Mouse (Mus musculus): ENCODE results near the gene Cryge. TPM values are rescaled to one million over a fixed set of nuclear protein-coding genes. Genes with fewer than 3 reads are reported as not detected.

The Cryge gene
- polyA plus RNA-seq, 1 experiment, result not detected

GRCm38 (mm10) chr1:65005575-65005974 is 45.4 kb downstream of the Cryge start:
- Histone ChIP-seq H3K4me3 (replicated peaks; ENCODE audit: control insufficient read depth, low read depth, low read length) (no peak overlapping the region), H3K4me1 (ENCODE audit: control insufficient read depth, insufficient read depth, low read length) (no peaks in the 10 kb centered on the region), H3K27ac (ENCODE audit: control insufficient read depth, insufficient read depth, low read depth, low read length, poor library complexity) (no peak overlapping the region)
- WGBS, result 88% methylated on average over 6 of the region's 6 CpGs
- TF ChIP-seq CTCF (IDR thresholded peaks at IDR 0.05; ENCODE audit: control insufficient read depth, insufficient read depth, low read length) (no peak), POLR2A (IDR thresholded peaks at IDR 0.05; ENCODE audit: borderline replicate concordance, control insufficient read depth, low read depth, low read length) (no peak)

GRCm38 (mm10) chr1:65004526-65004925 is 46.4 kb downstream of the Cryge start:
- 77% methylated on average over 4 of the region's 4 CpGs for WGBS
- H3K27ac ChIP-seq (ENCODE audit: control insufficient read depth, insufficient read depth, low read depth, low read length, poor library complexity), result no peak overlapping the region

More at GRCm38 (mm10) chr1:65004526-65004925, 46.4 kb downstream of the Cryge start:
- no peak for TF ChIP-seq POLR2A (IDR thresholded peaks at IDR 0.05; ENCODE audit: borderline replicate concordance, control insufficient read depth, low read depth, low read length)
- no peak for TF ChIP-seq CTCF (IDR thresholded peaks at IDR 0.05; ENCODE audit: control insufficient read depth, insufficient read depth, low read length)
- Histone ChIP-seq H3K4me1 (ENCODE audit: control insufficient read depth, insufficient read depth, low read length) (no peaks in the 10 kb centered on the region), H3K4me3 (replicated peaks; ENCODE audit: control insufficient read depth, low read depth, low read length) (no peak overlapping the region)

Other genes with a start within 250 kb of the Cryge start
- 2.3 and 4.5 TPM in 2 replicates for gene Plekhm3, start 94.3 kb downstream of the Cryge start, polyA plus RNA-seq (2011; ENCODE audit: insufficient read depth, insufficient read length, low replicate concordance, missing spikeins)
- gene Akr1cl, start 18.4 kb downstream of the Cryge start, polyA plus RNA-seq (2011; ENCODE audit: insufficient read depth, insufficient read length, low replicate concordance, missing spikeins), result 1.1 TPM in 1 of 2 replicates, not detected in the other
- not detected in 2 replicates for gene Crygd, start 12.3 kb upstream of the Cryge start, polyA plus RNA-seq (2011; ENCODE audit: insufficient read depth, insufficient read length, low replicate concordance, missing spikeins)
- not detected in 2 replicates for gene Crygc, start 22.5 kb upstream of the Cryge start, polyA plus RNA-seq (2011; ENCODE audit: insufficient read depth, insufficient read length, low replicate concordance, missing spikeins)
- not detected in 2 replicates for gene Crygb, start 31.1 kb upstream of the Cryge start, polyA plus RNA-seq (2011; ENCODE audit: insufficient read depth, insufficient read length, low replicate concordance, missing spikeins)
- gene Cryga, start 52.2 kb upstream of the Cryge start, polyA plus RNA-seq (2011; ENCODE audit: insufficient read depth, insufficient read length, low replicate concordance, missing spikeins), result not detected in 2 replicates
- gene Gm28845, start 68.4 kb upstream of the Cryge start, polyA plus RNA-seq (2011; ENCODE audit: insufficient read depth, insufficient read length, low replicate concordance, missing spikeins), result not detected in 2 replicates
- 0.59 TPM in 1 of 2 replicates, not detected in the other for gene D630023F18Rik, start 72.1 kb upstream of the Cryge start, polyA plus RNA-seq (2011; ENCODE audit: insufficient read depth, insufficient read length, low replicate concordance, missing spikeins)
- 18.2 and 43.7 TPM in 2 replicates for gene Idh1, start 135.4 kb upstream of the Cryge start, polyA plus RNA-seq (2011; ENCODE audit: insufficient read depth, insufficient read length, low replicate concordance, missing spikeins)
- gene Pikfyve, start 135.5 kb upstream of the Cryge start, polyA plus RNA-seq (2011; ENCODE audit: insufficient read depth, insufficient read length, low replicate concordance, missing spikeins), result 4.2 and 10.0 TPM in 2 replicates
- gene Pth2r, start 230.9 kb upstream of the Cryge start, polyA plus RNA-seq (2011; ENCODE audit: insufficient read depth, insufficient read length, low replicate concordance, missing spikeins), result not detected in 2 replicates

All from bone marrow, adult 2 months (tissue).